Mouse (Mus musculus) activated CD4-positive, CD25-positive, alpha-beta regulatory T cell, adult 4 months (primary cell): ENCODE measurements around the gene Rpf1. TPM values are rescaled to one million over a fixed set of nuclear protein-coding genes. Genes with fewer than 3 reads are reported as not detected.

ENCODE experiments used
- ATAC-seq: one replicate; pipeline ENCODE4 v1.8.0; 2017
- polyA plus RNA-seq, 2 experiments: library from polyadenylated mRNA; unstranded; fragments of 100-300 nt; shearing (Covaris generic); gene quantifications; one replicate each; pipeline ENCODE4 v1.2.1; 2017

Rpf1 gene
- polyA plus RNA-seq, 2 experiments from 2014 or later = 43.8 to 44.1 TPM

- peak; percentile 61 for ATAC-seq
Measured at GRCm38 (mm10) chr3:146500003-146500809, 21.0 kb downstream of the Rpf1 start.

GRCm38 (mm10) chr3:146499431-146500002, 21.7 kb downstream of the Rpf1 start, which contains the start of the genes Spata1 and Gng5:
Gene Spata1 (minus strand): TSS chr3:146499753.
Gene Gng5 (plus strand): TSS chr3:146499807.
- ATAC-seq = peak; percentile 66

- peak; percentile 17 for ATAC-seq
Measured at GRCm38 (mm10) chr3:146498989-146499388, 22.2 kb downstream of the Rpf1 start.

- no peak for ATAC-seq
Measured at GRCm38 (mm10) chr3:146494941-146495340, 26.3 kb downstream of the Rpf1 start.

GRCm38 (mm10) chr3:146486464-146486863, 34.8 kb downstream of the Rpf1 start:
- no peak for ATAC-seq

GRCm38 (mm10) chr3:146482044-146482443, 39.2 kb downstream of the Rpf1 start:
- no peak for ATAC-seq

GRCm38 (mm10) chr3:146474428-146474827, 46.8 kb downstream of the Rpf1 start:
- no peak for ATAC-seq

- no peak for ATAC-seq
Measured at GRCm38 (mm10) chr3:146473741-146474140, 47.5 kb downstream of the Rpf1 start.

- ATAC-seq = no peak
Measured at GRCm38 (mm10) chr3:146472657-146473056, 48.6 kb downstream of the Rpf1 start.

GRCm38 (mm10) chr3:146469226-146469625, 52.0 kb downstream of the Rpf1 start:
- no peak for ATAC-seq

- ATAC-seq = no peak
Measured at GRCm38 (mm10) chr3:146462939-146463338, 58.3 kb downstream of the Rpf1 start.

Other genes with a start within 250 kb of the Rpf1 start
- gene Ssx2ip, start 116.8 kb downstream of the Rpf1 start, polyA plus RNA-seq = 1 to 10 TPM in 1 of 2 experiments, under 1 TPM in 1; 0.56 to 1.5 TPM
- gene Ctbs, start 71.6 kb downstream of the Rpf1 start, polyA plus RNA-seq = 10 to 100 TPM in 1 of 2 experiments, 1 to 10 TPM in 1; 6.3 to 10.3 TPM
- 1 to 10 TPM; 7.8 to 8.1 TPM for gene Spata1, start 21.7 kb downstream of the Rpf1 start, polyA plus RNA-seq
- gene Gng5, start 21.6 kb downstream of the Rpf1 start, polyA plus RNA-seq = 100 to 1,000 TPM; 331 to 371 TPM
- not detected for gene Uox, start 49.0 kb upstream of the Rpf1 start, polyA plus RNA-seq
- gene Dnase2b, start 94.2 kb upstream of the Rpf1 start, polyA plus RNA-seq = not detected
- not detected for gene 4930503B20Rik, start 129.9 kb upstream of the Rpf1 start, polyA plus RNA-seq
- under 1 TPM in 1 of 2 experiments, not detected in 1; 0.21 TPM for gene Samd13, start 164.2 kb upstream of the Rpf1 start, polyA plus RNA-seq